Mouse (Mus musculus): Measurements from ENCODE around the gene Cfap73.

Gene Cfap73

GRCm38 (mm10) chr5:120612822-120613604 is 21.0 kb downstream of the Cfap73 start:
- peak; percentile 100 for DNase-seq (ENCODE audit: low spot score)

DNA sequence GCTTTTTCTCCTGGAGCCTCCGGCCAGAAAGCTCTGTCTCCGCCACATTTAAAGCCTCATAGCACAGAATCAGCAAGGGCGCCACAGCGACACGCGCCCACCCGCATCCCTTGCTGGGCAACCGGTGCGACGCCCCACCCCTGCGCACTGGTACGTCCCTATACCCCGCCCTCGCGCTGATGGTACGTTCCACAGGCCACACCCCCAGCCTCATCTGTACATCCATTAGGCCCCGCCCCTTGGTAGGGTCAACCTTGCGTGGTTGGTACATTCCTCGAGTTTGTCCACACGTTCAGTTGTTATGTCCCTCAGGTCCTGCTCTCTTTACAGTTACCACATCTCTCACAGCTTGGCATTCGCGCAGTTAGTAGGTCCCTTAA is 21.6 kb downstream of the Cfap73 start, which contains the start of the genes Rita1 and Ddx54:
Gene Rita1 (minus strand): TSS at position 148 of the 380 bp plus-strand sequence.
Gene Ddx54 (plus strand): TSS at position 298 of the 380 bp plus-strand sequence.
- no peak for DNase-seq (ENCODE audit: low spot score)

DNA sequence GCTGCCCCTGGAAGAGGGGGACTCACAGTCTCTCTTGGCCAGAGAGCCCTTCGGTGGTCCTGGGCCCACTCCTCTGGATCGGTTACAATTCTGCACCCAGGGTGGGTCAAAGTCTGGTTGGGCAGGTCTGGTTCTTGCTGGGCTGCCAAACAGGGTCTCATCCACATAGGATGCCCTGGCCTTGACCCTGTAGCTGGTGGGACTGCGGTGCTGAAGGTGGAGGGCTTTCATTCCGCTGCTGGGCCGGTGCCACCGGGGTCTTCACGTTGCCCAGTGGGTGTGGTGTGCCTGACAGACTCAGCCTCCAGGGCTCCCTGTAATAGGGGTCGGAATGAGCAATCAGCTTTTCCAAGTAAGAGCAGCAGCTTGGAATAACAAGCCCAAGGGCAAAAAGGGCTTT is 22.6 kb downstream of the Cfap73 start:
- DNase-seq (ENCODE audit: low spot score), result no peak

GRCm38 (mm10) chr5:120610906-120611305 is 23.1 kb downstream of the Cfap73 start:
- no peak for DNase-seq (ENCODE audit: low spot score)

- DNase-seq (ENCODE audit: low spot score), result no peak
Observed at GRCm38 (mm10) chr5:120609246-120609775, 24.7 kb downstream of the Cfap73 start.

DNA sequence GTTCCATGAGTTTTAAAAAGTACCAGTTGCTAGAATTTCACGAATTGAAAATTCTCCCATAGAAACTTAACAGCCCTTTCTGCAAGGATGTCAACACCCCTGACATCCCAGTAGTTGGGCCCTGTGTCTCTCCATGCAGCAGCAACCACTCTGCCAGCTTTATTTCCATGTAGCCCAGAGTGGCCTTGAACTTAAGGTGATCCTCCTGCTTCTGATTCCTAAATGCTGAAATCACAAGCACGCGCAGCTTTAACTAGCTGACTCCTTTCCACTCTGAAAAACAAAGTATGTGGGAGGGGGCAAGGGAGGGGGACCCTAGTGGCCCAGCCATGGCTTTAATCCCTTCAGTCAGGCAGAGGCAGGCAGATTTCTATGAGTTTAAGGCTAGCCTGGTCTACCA is 26.7 kb downstream of the Cfap73 start:
- DNase-seq (ENCODE audit: low spot score), result no peak

- no peak for DNase-seq (ENCODE audit: low spot score)
Observed at GRCm38 (mm10) chr5:120606590-120607200, 27.3 kb downstream of the Cfap73 start.

GRCm38 (mm10) chr5:120605688-120606087 is 28.3 kb downstream of the Cfap73 start:
- peak; percentile 79 for DNase-seq (ENCODE audit: low spot score)

GRCm38 (mm10) chr5:120605241-120605661 is 28.8 kb downstream of the Cfap73 start:
- DNase-seq (ENCODE audit: low spot score), result no peak

GRCm38 (mm10) chr5:120604839-120605238 is 29.2 kb downstream of the Cfap73 start:
- peak; percentile 73 for DNase-seq (ENCODE audit: low spot score)

- DNase-seq (ENCODE audit: low spot score), result no peak
Observed at GRCm38 (mm10) chr5:120603515-120603914, 30.5 kb downstream of the Cfap73 start.

GRCm38 (mm10) chr5:120602210-120602609 is 31.8 kb downstream of the Cfap73 start:
- DNase-seq (ENCODE audit: low spot score), result no peak

DNA sequence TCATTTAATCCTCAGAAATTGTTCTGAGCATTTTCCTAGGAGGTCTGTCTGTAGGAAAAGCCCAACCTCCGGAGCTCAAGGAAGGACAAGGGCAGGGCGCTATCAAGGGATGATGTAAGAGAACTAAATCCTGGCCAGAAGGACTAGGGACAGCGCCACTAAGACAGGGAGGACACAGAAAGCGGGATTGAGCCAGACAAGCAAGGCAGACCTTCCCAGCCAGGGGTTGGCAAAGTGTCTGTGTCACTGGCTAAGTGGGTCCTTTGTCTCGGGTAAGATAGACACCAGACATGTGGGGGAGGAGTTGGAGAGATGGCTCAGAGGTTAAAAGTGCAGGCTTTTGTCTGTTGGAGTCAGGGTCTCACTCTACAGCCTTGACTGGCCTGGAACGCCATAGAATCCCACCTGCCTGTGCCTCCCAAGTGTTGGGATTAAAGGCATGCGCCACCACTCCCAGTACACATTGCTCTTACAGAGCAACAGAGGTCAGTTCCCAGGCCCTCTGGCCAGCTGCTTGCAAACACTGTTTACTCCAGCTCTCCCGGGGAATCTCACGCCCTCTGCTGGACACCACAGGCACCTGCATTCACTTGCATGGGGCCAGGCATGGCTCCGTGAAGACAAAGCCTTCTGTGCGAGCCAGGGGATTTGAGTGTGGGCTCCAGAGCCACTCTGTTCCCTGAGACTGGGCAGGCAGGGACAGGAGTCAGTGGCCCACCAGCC is 32.9 kb downstream of the Cfap73 start:
- DNase-seq (ENCODE audit: low spot score), result no peak

DNA sequence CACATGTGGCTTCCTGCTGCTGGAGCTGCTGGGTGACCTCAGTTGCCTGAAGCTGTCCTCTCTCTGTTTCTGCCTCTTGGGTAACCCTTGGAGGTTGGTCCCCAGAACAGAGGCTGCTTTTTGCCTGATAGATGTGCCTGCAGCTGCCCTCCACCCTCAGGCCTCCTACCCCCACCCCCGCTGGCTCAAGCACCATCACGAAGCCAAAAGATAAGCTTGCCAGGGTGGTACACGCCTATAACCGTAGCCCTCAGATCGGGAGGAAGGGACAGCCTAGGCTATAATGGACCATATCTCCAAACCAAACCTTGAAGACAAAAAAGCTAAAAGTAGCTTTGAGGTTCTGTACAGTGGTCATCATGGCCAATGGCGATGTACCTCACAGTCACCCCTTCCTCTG is 34.4 kb downstream of the Cfap73 start:
- DNase-seq (ENCODE audit: low spot score), result no peak

DNA sequence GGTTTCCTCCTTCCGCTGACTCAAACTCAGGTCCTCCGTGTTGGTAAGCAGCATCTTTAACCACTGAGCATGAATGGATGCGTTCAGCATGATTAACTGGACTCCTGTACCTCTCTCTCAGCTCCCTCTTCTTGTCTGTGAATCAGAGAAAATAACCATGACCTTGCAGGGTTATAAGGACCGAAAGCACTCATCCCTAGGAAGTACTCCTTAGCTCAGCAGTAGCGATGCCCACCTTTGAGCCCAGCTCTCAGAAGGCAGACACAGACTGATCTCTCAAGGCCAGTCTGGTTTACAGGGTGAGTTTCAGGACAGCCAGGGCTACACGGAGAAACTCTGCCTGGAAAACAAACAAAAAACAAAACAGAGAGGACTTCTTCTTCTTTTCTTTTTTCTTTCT is 39.5 kb downstream of the Cfap73 start:
- DNase-seq (ENCODE audit: low spot score), result no peak

DNA sequence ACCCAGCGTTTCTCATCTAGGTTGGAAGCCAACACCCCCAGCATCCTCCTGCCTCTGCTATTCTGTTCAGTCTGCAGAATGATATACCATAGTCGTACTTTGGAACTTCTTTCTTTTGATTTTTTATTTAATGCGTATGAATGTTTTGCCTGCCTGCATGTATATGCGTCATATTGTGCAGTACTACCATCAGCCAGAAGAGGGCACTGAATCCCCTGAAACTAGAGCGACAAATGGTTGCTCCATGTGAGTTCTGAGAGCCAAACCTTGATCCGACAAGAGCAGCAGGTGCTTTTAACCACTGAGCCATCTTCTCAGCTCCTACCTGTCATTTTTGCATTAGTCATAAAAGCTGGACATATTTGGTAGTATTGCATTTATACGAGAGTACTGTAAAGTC is 41.9 kb downstream of the Cfap73 start:
- DNase-seq (ENCODE audit: low spot score), result no peak

DNA sequence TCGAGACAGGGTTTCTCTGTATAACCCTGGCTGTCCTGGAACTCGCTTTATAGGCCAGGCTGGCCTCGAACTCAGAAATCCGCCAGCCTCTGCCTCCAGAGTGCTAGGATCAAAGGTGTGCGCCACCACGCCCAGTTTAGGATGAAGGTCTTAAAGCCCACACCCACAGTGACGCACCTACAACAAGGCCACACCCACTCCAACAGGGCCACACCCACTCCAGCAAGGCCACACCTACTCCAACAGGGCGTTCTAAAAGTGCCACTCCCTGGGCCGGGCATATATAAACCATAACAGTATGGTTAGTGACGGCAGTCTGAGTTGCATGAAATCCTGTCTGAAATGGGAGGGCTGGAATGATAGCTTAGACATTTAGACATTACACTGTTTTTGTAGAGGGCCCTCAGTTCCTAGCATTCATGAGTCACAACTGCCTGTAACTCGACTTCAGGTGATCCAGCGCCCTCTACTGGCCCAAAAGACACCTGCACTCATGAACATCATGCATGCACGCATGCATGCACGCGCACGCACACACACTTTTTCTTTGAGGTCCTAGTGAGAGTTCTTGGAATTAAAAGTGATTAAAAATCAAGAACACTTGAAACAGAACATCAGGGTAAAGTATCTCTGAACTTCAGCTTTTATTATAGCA is 43.6 kb downstream of the Cfap73 start:
- no peak for DNase-seq (ENCODE audit: low spot score)

GRCm38 (mm10) chr5:120588569-120589094 is 45.4 kb downstream of the Cfap73 start, which contains the start of the genes Tpcn1 and Iqcd:
TSS of gene Tpcn1 (minus strand) at chr5:120588673.
TSS of gene Iqcd (plus strand) at chr5:120589016.
- peak; percentile 98 for DNase-seq (ENCODE audit: low spot score)

GRCm38 (mm10) chr5:120587940-120588568 is 46.0 kb downstream of the Cfap73 start:
- DNase-seq (ENCODE audit: low spot score), result peak; percentile 25

GRCm38 (mm10) chr5:120587616-120587926 is 46.5 kb downstream of the Cfap73 start:
- DNase-seq (ENCODE audit: low spot score), result peak; percentile 62
